Mouse (Mus musculus): ENCODE data around the gene Fbxl17. TPM values are rescaled to one million over a fixed set of nuclear protein-coding genes. Genes with fewer than 3 reads are reported as not detected.

Gene Fbxl17
- polyA plus RNA-seq, 1 experiment from 2014 or later, result 3.1 TPM

GRCm38 (mm10) chr17:63045297-63045696, 454.5 kb downstream of the Fbxl17 start:
- Histone ChIP-seq H3K9ac (no peak overlapping the region), H3K9me3 (replicated peaks) (no peaks in the 10 kb centered on the region), H3K4me1 (no peaks in the 10 kb centered on the region), H3K27ac (no peak overlapping the region), H3K4me2 (no peak overlapping the region), H3K36me3 (no peaks in the 10 kb centered on the region), H3K27me3 (replicated peaks) (no peaks in the 10 kb centered on the region), H3K4me3 (no peak overlapping the region)
- 79% methylated on average over 13 of the region's 13 CpGs for WGBS (ENCODE audit: insufficient replicate concordance)
- no peak for ATAC-seq

- WGBS (ENCODE audit: insufficient replicate concordance), result 78% methylated on average over 9 of the region's 9 CpGs
- Histone ChIP-seq H3K9me3 (replicated peaks) (no peaks in the 10 kb centered on the region; the same call in 1 of the 2 replicates), H3K9ac (no peak overlapping the region), H3K36me3 (no peaks in the 10 kb centered on the region), H3K27ac (no peak overlapping the region), H3K4me3 (no peak overlapping the region), H3K4me2 (no peak overlapping the region), H3K4me1 (no peaks in the 10 kb centered on the region), H3K27me3 (replicated peaks) (no peaks in the 10 kb centered on the region)
- no peak for ATAC-seq
Measured at GRCm38 (mm10) chr17:63043046-63043675, 456.7 kb downstream of the Fbxl17 start.

- Histone ChIP-seq H3K4me2 (no peak overlapping the region), H3K4me1 (no peaks in the 10 kb centered on the region), H3K27ac (no peak overlapping the region), H3K9me3 (replicated peaks) (no peaks in the 10 kb centered on the region; the same call in 1 of the 2 replicates), H3K9ac (no peak overlapping the region), H3K36me3 (no peaks in the 10 kb centered on the region), H3K27me3 (replicated peaks) (no peaks in the 10 kb centered on the region), H3K4me3 (no peak overlapping the region)
- no peak for ATAC-seq
- WGBS (ENCODE audit: insufficient replicate concordance), result 64% methylated on average over 3 of the region's 3 CpGs
Measured at GRCm38 (mm10) chr17:63037562-63037961, 462.3 kb downstream of the Fbxl17 start.

- ATAC-seq, result no peak
- 62% methylated on average over 5 of the region's 5 CpGs for WGBS (ENCODE audit: insufficient replicate concordance)
- no peak overlapping the region for H3K4me3 ChIP-seq
Measured at GRCm38 (mm10) chr17:63033141-63033540, 466.7 kb downstream of the Fbxl17 start.

GRCm38 (mm10) chr17:63029105-63029504, 470.7 kb downstream of the Fbxl17 start:
- H3K27ac ChIP-seq, result no peak overlapping the region
- no peaks in the 10 kb centered on the region for H3K4me1 ChIP-seq
- H3K36me3 ChIP-seq, result no peaks in the 10 kb centered on the region
- no peak overlapping the region for H3K9ac ChIP-seq
- no peaks in the 10 kb centered on the region for H3K27me3 ChIP-seq (replicated peaks)
- no peak overlapping the region for H3K4me2 ChIP-seq
- WGBS (ENCODE audit: insufficient replicate concordance), result 19% methylated on average over 4 of the region's 4 CpGs
- ATAC-seq, result no peak
- no peaks in the 10 kb centered on the region for H3K9me3 ChIP-seq (replicated peaks)
- H3K4me3 ChIP-seq, result no peak overlapping the region

More at GRCm38 (mm10) chr17:63033141-63033540, 466.7 kb downstream of the Fbxl17 start:
- H3K9ac ChIP-seq, result no peak overlapping the region
- no peaks in the 10 kb centered on the region for H3K9me3 ChIP-seq (replicated peaks)
- no peaks in the 10 kb centered on the region for H3K27me3 ChIP-seq (replicated peaks)
- no peaks in the 10 kb centered on the region for H3K36me3 ChIP-seq
- no peak overlapping the region for H3K27ac ChIP-seq
- no peaks in the 10 kb centered on the region for H3K4me1 ChIP-seq
- H3K4me2 ChIP-seq, result no peak overlapping the region

GRCm38 (mm10) chr17:63025238-63025637, 474.6 kb downstream of the Fbxl17 start:
- no peak overlapping the region for H3K4me2 ChIP-seq
- WGBS (ENCODE audit: insufficient replicate concordance), result 65% methylated on average over 15 of the region's 15 CpGs
- H3K27me3 ChIP-seq (replicated peaks), result no peaks in the 10 kb centered on the region
- no peak for ATAC-seq
- H3K4me1 ChIP-seq, result no peaks in the 10 kb centered on the region
- no peak overlapping the region for H3K27ac ChIP-seq
- no peak overlapping the region for H3K9ac ChIP-seq
- H3K36me3 ChIP-seq, result no peaks in the 10 kb centered on the region
- H3K4me3 ChIP-seq, result no peak overlapping the region
- no peaks in the 10 kb centered on the region for H3K9me3 ChIP-seq (replicated peaks)

- Histone ChIP-seq H3K36me3 (no peaks in the 10 kb centered on the region), H3K27me3 (replicated peaks) (no peaks in the 10 kb centered on the region), H3K9me3 (replicated peaks) (no peaks in the 10 kb centered on the region), H3K27ac (no peak overlapping the region), H3K9ac (no peak overlapping the region), H3K4me1 (no peaks in the 10 kb centered on the region), H3K4me3 (no peak overlapping the region), H3K4me2 (no peak overlapping the region)
- 76% methylated on average over 3 of the region's 3 CpGs for WGBS (ENCODE audit: insufficient replicate concordance)
- no peak for ATAC-seq
Measured at GRCm38 (mm10) chr17:63017605-63018167, 482.1 kb downstream of the Fbxl17 start.

GRCm38 (mm10) chr17:63012571-63012923, 487.3 kb downstream of the Fbxl17 start:
- Histone ChIP-seq H3K36me3 (no peaks in the 10 kb centered on the region), H3K9me3 (replicated peaks) (no peaks in the 10 kb centered on the region), H3K27me3 (replicated peaks) (no peaks in the 10 kb centered on the region), H3K9ac (no peak overlapping the region), H3K4me2 (no peak overlapping the region), H3K4me3 (no peak overlapping the region), H3K4me1 (no peaks in the 10 kb centered on the region), H3K27ac (no peak overlapping the region)
- 46% methylated on average over 3 of the region's 3 CpGs for WGBS (ENCODE audit: insufficient replicate concordance)
- no peak for ATAC-seq

- 46% methylated on average over 13 of the region's 13 CpGs for WGBS (ENCODE audit: insufficient replicate concordance)
- no peaks in the 10 kb centered on the region for H3K9me3 ChIP-seq (replicated peaks)
- H3K36me3 ChIP-seq, result no peaks in the 10 kb centered on the region
- H3K4me2 ChIP-seq, result no peak overlapping the region
- no peak overlapping the region for H3K27ac ChIP-seq
- no peak for ATAC-seq
- H3K9ac ChIP-seq, result no peak overlapping the region
- H3K27me3 ChIP-seq (replicated peaks), result no peaks in the 10 kb centered on the region
- H3K4me1 ChIP-seq, result no peaks in the 10 kb centered on the region
- no peak overlapping the region for H3K4me3 ChIP-seq
Measured at GRCm38 (mm10) chr17:63011893-63012570, 487.8 kb downstream of the Fbxl17 start.

- no peaks in the 10 kb centered on the region for H3K36me3 ChIP-seq
- H3K27ac ChIP-seq, result no peak overlapping the region
- no peaks in the 10 kb centered on the region for H3K9me3 ChIP-seq (replicated peaks)
- no peak overlapping the region for H3K9ac ChIP-seq
- no peak overlapping the region for H3K4me3 ChIP-seq
- ATAC-seq, result no peak
- H3K4me1 ChIP-seq, result no peaks in the 10 kb centered on the region
- no peak overlapping the region for H3K4me2 ChIP-seq
- H3K27me3 ChIP-seq (replicated peaks), result no peaks in the 10 kb centered on the region
- WGBS (ENCODE audit: insufficient replicate concordance), result 75% methylated on average over 10 of the region's 10 CpGs
Measured at GRCm38 (mm10) chr17:63010830-63011229, 489.0 kb downstream of the Fbxl17 start.

- no peaks in the 10 kb centered on the region for H3K9me3 ChIP-seq (replicated peaks)
Measured at GRCm38 (mm10) chr17:63008788-63009187, 491.0 kb downstream of the Fbxl17 start.

GRCm38 (mm10) chr17:63008277-63008676, 491.5 kb downstream of the Fbxl17 start:
- no peaks in the 10 kb centered on the region for H3K27me3 ChIP-seq (replicated peaks)
- no peak overlapping the region for H3K9ac ChIP-seq
- H3K4me2 ChIP-seq, result no peak overlapping the region
- no peaks in the 10 kb centered on the region for H3K36me3 ChIP-seq
- no peak overlapping the region for H3K4me3 ChIP-seq
- H3K4me1 ChIP-seq, result no peaks in the 10 kb centered on the region
- ATAC-seq, result no peak
- H3K27ac ChIP-seq, result no peak overlapping the region
- WGBS (ENCODE audit: insufficient replicate concordance), result 72% methylated on average over 5 of the region's 5 CpGs
- H3K9me3 ChIP-seq (replicated peaks), result no peaks in the 10 kb centered on the region

More at GRCm38 (mm10) chr17:63008788-63009187, 491.0 kb downstream of the Fbxl17 start:
- no peaks in the 10 kb centered on the region for H3K27me3 ChIP-seq (replicated peaks)
- ATAC-seq, result no peak
- no peaks in the 10 kb centered on the region for H3K4me1 ChIP-seq
- no peaks in the 10 kb centered on the region for H3K36me3 ChIP-seq
- H3K27ac ChIP-seq, result no peak overlapping the region
- H3K4me2 ChIP-seq, result no peak overlapping the region
- 71% methylated on average over 4 of the region's 4 CpGs for WGBS (ENCODE audit: insufficient replicate concordance)
- no peak overlapping the region for H3K4me3 ChIP-seq
- H3K9ac ChIP-seq, result no peak overlapping the region
